Mouse (Mus musculus) telencephalon, adult 2 months (tissue): Measurements from ENCODE around the gene Evc2.

Experiments
- DNase-seq: peaks from one replicate; pipeline ENCODE4 v3.0.0-alpha.2; 2011; ENCODE audit warnings: low read depth, low spot score

Evc2 gene

DNA sequence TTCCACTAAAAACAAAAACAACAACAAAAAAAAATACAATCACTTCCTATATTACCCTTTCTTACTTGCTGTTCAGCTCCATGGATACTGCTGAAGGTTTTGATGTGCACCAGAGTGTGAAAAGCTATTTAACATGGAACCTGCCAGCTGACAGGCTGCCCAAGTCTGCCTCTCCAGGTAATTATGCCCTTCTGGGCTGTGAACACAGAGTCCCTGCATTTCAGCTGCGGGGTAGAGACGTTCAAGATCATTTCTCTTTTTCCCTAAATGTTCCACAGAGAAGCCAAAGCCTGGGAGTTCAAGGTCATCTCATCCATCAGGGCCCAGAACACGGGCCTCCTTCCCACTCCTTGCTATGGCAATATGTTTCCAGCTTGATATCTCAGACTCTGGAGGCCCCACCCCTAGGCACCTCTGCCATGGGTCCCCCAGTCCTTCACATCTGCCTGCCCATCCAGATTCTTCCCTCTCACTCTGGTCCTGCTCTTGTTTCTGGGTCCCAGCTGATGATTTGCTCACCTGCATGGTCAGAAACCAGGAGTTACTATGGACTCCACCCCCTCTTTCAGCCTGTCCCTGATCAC is 133.8 kb downstream of the Evc2 start:
- no peak for DNase-seq
